Mouse (Mus musculus) adrenal gland (tissue): ENCODE data around the gene Cd93.

Source experiments
- intact Hi-C: fragments of 180-260 bp; cut with DNase I; formaldehyde crosslinking; loops from one replicate; pipeline ENCODE4 v1.15.1; 2025
- long read RNA-seq, 2 experiments: library from polyadenylated mRNA; unstranded; transcript quantifications; one replicate each; pipeline ENCODE4 v2.0.0; 2020; ENCODE audit warnings: borderline replicate concordance in 1 of 2; ENCODE audit not compliant: insufficient replicate concordance in 1 of 2

The Cd93 gene
- long read RNA-seq, experiment 1, full-length matches to known transcripts, result 1 of 11 reads
- long read RNA-seq, experiment 1, partial matches to known transcripts, result 0 of 11 reads
- long read RNA-seq, experiment 1, other reads (novel, unspliced or antisense), result 10 of 11 reads
- long read RNA-seq, experiment 2, partial matches to known transcripts, result 0 of 8 reads
- long read RNA-seq, experiment 2, other reads (novel, unspliced or antisense), result 8 of 8 reads

GRCm38 (mm10) chr2:148443249-148443958, at the start of gene Cd93:
Cd93 (minus strand) TSS chr2:148443563.
- intact Hi-C loops, result no loop called here

GRCm38 (mm10) chr2:148492108-148492507, 48.7 kb upstream of the Cd93 start:
- intact Hi-C loops, result no loop called here

GRCm38 (mm10) chr2:148490150-148490549, 46.8 kb upstream of the Cd93 start:
- intact Hi-C loops, result no loop called here

GRCm38 (mm10) chr2:148488885-148489284, 45.5 kb upstream of the Cd93 start:
- intact Hi-C loops, result no loop called here

- intact Hi-C loops, result no loop called here
Observed at GRCm38 (mm10) chr2:148485576-148485975, 42.2 kb upstream of the Cd93 start.

- intact Hi-C loops, result no loop called here
Observed at GRCm38 (mm10) chr2:148480376-148480775, 37.0 kb upstream of the Cd93 start.

- intact Hi-C loops, result no loop called here
Observed at GRCm38 (mm10) chr2:148478141-148478701, 34.9 kb upstream of the Cd93 start.

- intact Hi-C loops, result no loop called here
Observed at GRCm38 (mm10) chr2:148477346-148477745, 34.0 kb upstream of the Cd93 start.

GRCm38 (mm10) chr2:148476576-148476975, 33.2 kb upstream of the Cd93 start:
- intact Hi-C loops, result no loop called here

- intact Hi-C loops, result no loop called here
Observed at GRCm38 (mm10) chr2:148475879-148476495, 32.6 kb upstream of the Cd93 start.

- intact Hi-C loops, result no loop called here
Observed at GRCm38 (mm10) chr2:148469341-148470238, 26.2 kb upstream of the Cd93 start.

- intact Hi-C loops, result no loop called here
Observed at GRCm38 (mm10) chr2:148467921-148468440, 24.6 kb upstream of the Cd93 start.

GRCm38 (mm10) chr2:148455341-148455740, 12.0 kb upstream of the Cd93 start:
- intact Hi-C loops, result no loop called here

- intact Hi-C loops, result no loop called here
Observed at GRCm38 (mm10) chr2:148454014-148454542, 10.7 kb upstream of the Cd93 start.

GRCm38 (mm10) chr2:148453061-148453460, 9.7 kb upstream of the Cd93 start:
- intact Hi-C loops, result no loop called here

GRCm38 (mm10) chr2:148451498-148451897, 8.1 kb upstream of the Cd93 start:
- intact Hi-C loops, result no loop called here

GRCm38 (mm10) chr2:148450616-148451015, 7.3 kb upstream of the Cd93 start:
- intact Hi-C loops, result no loop called here

- intact Hi-C loops, result no loop called here
Observed at GRCm38 (mm10) chr2:148449659-148450058, 6.3 kb upstream of the Cd93 start.

GRCm38 (mm10) chr2:148446446-148446845, 3.1 kb upstream of the Cd93 start:
- intact Hi-C loops, result no loop called here

- intact Hi-C loops, result no loop called here
Observed at GRCm38 (mm10) chr2:148445616-148446015, 2.3 kb upstream of the Cd93 start.

GRCm38 (mm10) chr2:148444472-148444871, 1.1 kb upstream of the Cd93 start:
- intact Hi-C loops, result no loop called here
